Mouse (Mus musculus) stomach, postnatal 0 days (tissue): ENCODE measurements around the gene Dhrs7c.

Source experiments
- CTCF ChIP-seq: IDR thresholded peaks from 2 replicates; pipeline ENCODE4 v1.5.1; 2016; ENCODE audit warnings: antibody characterized with exemption, low read depth, mild to moderate bottlenecking, moderate library complexity
- EP300 ChIP-seq: optimal IDR thresholded peaks from 2 replicates; pipeline ENCODE3; 2016; ENCODE audit warnings: antibody characterized with exemption

GRCm38 (mm10) chr11:67839810-67840209 is 41.8 kb downstream of the Dhrs7c start:
- TF ChIP-seq CTCF, result no peak
- no peak for TF ChIP-seq EP300
